In the genomic region with DNA sequence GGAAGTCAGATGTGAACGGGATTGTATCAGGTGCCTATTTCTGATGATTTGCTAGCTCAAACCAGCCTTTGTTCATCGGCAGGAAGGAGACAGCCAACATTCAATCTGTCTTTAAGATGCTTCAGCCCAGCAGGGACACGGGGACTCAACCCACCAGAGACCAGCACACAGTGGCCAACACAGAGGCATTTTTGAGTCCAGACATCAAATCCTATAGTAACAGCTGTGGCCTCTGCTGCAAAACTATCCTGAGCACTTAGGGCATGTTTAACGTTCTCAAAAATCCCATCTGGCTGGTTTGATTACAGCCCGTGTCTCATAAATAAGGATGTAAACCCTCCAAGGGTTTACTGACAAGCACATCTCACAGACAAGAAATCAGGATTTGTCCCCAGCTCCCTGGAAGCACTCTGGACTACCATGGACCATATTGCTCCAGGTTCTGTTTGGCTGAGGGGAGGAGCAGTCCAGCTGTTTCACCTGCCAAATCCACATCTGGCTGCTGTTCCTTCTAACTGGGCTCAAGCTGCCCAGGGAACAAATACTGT, we compare ENCODE assay signal across 9 mouse cellular contexts.
DNase-seq lines count a peak whose midpoint lies in the region; ATAC-seq lines count a peak whose summit lies in the region.
"Had no signal": no experiment of that assay in that cellular context is flagged by ENCODE, and none has a peak within 500 bp of the region (broad histone marks: within the 10 kb centered on the region; RNA-seq: fewer than 3 reads in every experiment).

No protein-coding gene starts in this region.

- H3K9ac ChIP-seq in heart, embryonic 14.5 days (ENCODE audit: low read length) = 0 out of 2 replicates have a peak overlapping the region, but pooled peaks have one; percentile 11
- no peak overlapping the region for H3K9ac ChIP-seq in heart, embryonic 11.5 days (ENCODE audit: low read depth, low read length)
- no peak overlapping the region for H3K9ac ChIP-seq in hindbrain, embryonic 12.5 days
- H3K9ac ChIP-seq in midbrain, embryonic 14.5 days (replicated peaks; ENCODE audit: low read length) = no peak overlapping the region

- no peak overlapping the region for H3K4me3 ChIP-seq in heart, embryonic 14.5 days (ENCODE audit: control insufficient read depth in 1 of 2, insufficient read depth in 1 of 2, low read depth in 1 of 2, low read length in 2 of 2)
- H3K4me3 ChIP-seq in heart, embryonic 11.5 days (ENCODE audit: low read depth, low read length) = no peak overlapping the region
- no peak overlapping the region for H3K4me3 ChIP-seq in hindbrain, embryonic 12.5 days
- no peak overlapping the region for H3K4me3 ChIP-seq in midbrain, embryonic 14.5 days (replicated peaks; ENCODE audit: low read depth, low read length)

- 74% methylated on average over 5 of the region's 5 CpGs for WGBS in heart, embryonic 14.5 days
- 75% methylated on average over 5 of the region's 5 CpGs for WGBS in heart, embryonic 11.5 days (ENCODE audit: insufficient replicate concordance)
- 43% methylated on average over 5 of the region's 5 CpGs for WGBS in hindbrain, embryonic 12.5 days
- WGBS in midbrain, embryonic 14.5 days = 34% methylated on average over 5 of the region's 5 CpGs

- no peak overlapping the region for H3K27ac ChIP-seq in heart, embryonic 14.5 days (replicated peaks in 1 of 2; ENCODE audit: control insufficient read depth in 1 of 2, insufficient read depth in 1 of 2, low read depth in 2 of 2, low read length in 2 of 2)
- no peak overlapping the region for H3K27ac ChIP-seq in heart, embryonic 11.5 days (ENCODE audit: low read depth, low read length)
- H3K27ac ChIP-seq in hindbrain, embryonic 12.5 days = peak overlapping the region; percentile 68
- H3K27ac ChIP-seq in midbrain, embryonic 14.5 days (replicated peaks; ENCODE audit: low read depth, low read length) = peak overlapping the region; percentile 27

- no peaks in the 10 kb centered on the region for H3K27me3 ChIP-seq in heart, embryonic 14.5 days (ENCODE audit: control insufficient read depth, insufficient read depth, low read length)
- no peaks in the 10 kb centered on the region for H3K27me3 ChIP-seq in heart, embryonic 11.5 days (ENCODE audit: control insufficient read depth, insufficient read depth, low read length)
- H3K27me3 ChIP-seq in hindbrain, embryonic 12.5 days = no peaks in the 10 kb centered on the region
- no peaks in the 10 kb centered on the region for H3K27me3 ChIP-seq in midbrain, embryonic 14.5 days (ENCODE audit: control insufficient read depth, insufficient read depth, low read length)

- peak overlapping the region; percentile 40; the same call in 1 of the 2 replicates for H3K4me2 ChIP-seq in heart, embryonic 14.5 days (ENCODE audit: low read length)
- H3K4me2 ChIP-seq in heart, embryonic 11.5 days = no peak overlapping the region
- H3K4me2 ChIP-seq in hindbrain, embryonic 12.5 days (replicated peaks) = no peak overlapping the region
- H3K4me2 ChIP-seq in midbrain, embryonic 14.5 days (ENCODE audit: low read length) = peak overlapping the region; percentile 25; the same call in 1 of the 2 replicates

- H3K9me3 ChIP-seq in heart, embryonic 14.5 days (ENCODE audit: control insufficient read depth, low read length) = no peaks in the 10 kb centered on the region
- no peaks in the 10 kb centered on the region for H3K9me3 ChIP-seq in heart, embryonic 11.5 days (replicated peaks; ENCODE audit: control insufficient read depth, low read length)
- no peaks in the 10 kb centered on the region; the same call in 1 of the 2 replicates for H3K9me3 ChIP-seq in hindbrain, embryonic 12.5 days (replicated peaks)
- H3K9me3 ChIP-seq in midbrain, embryonic 14.5 days (ENCODE audit: control insufficient read depth, low read length) = no peaks in the 10 kb centered on the region

- no peak for ATAC-seq in heart, embryonic 14.5 days (ENCODE audit: insufficient number of reproducible peaks, insufficient read depth, low FRiP score, low read depth)
- no peak for ATAC-seq in heart, embryonic 11.5 days (replicated peaks; ENCODE audit: insufficient number of reproducible peaks, low FRiP score, low TSS enrichment)
- ATAC-seq in hindbrain, embryonic 12.5 days (ENCODE audit: low FRiP score) = peak; percentile 69
- ATAC-seq in midbrain, embryonic 14.5 days (ENCODE audit: low FRiP score, low TSS enrichment) = peak; percentile 47; the same call in 1 of the 2 replicates
- ATAC-seq: activated CD4-positive, CD25-positive, alpha-beta regulatory T cell, adult 4 months had no signal

- no peaks in the 10 kb centered on the region for H3K36me3 ChIP-seq in heart, embryonic 14.5 days (ENCODE audit: control insufficient read depth, insufficient read depth, low read length)
- H3K36me3 ChIP-seq in heart, embryonic 11.5 days (ENCODE audit: control insufficient read depth, insufficient read depth, low read length) = no peaks in the 10 kb centered on the region
- no peaks in the 10 kb centered on the region for H3K36me3 ChIP-seq in hindbrain, embryonic 12.5 days
- no peaks in the 10 kb centered on the region for H3K36me3 ChIP-seq in midbrain, embryonic 14.5 days (ENCODE audit: control insufficient read depth, insufficient read depth, low read length)

- H3K4me1 ChIP-seq in heart, embryonic 14.5 days (ENCODE audit: control insufficient read depth in 2 of 2, insufficient read depth in 2 of 2, low read length in 2 of 2) = peaks cover 22 to 37% of the 10 kb centered on the region in 2 experiments
- peaks cover 17% of the 10 kb centered on the region for H3K4me1 ChIP-seq in heart, embryonic 11.5 days (ENCODE audit: control insufficient read depth, insufficient read depth, low read length)
- H3K4me1 ChIP-seq in hindbrain, embryonic 12.5 days = peaks cover 20% of the 10 kb centered on the region
- H3K4me1 ChIP-seq in midbrain, embryonic 14.5 days (ENCODE audit: control insufficient read depth, insufficient read depth, low read length) = peaks cover 9% of the 10 kb centered on the region

- DNase-seq in MN1 (ENCODE audit: low spot score) = peak; percentile 43
- no peak for DNase-seq in midbrain, embryonic 14.5 days
- DNase-seq in adrenal gland, adult 8-10 months = no peak
- DNase-seq in frontal cortex, postnatal 14 days (ENCODE audit: low spot score in 2 of 2) = no peak
- no peak for DNase-seq in thymus, postnatal 0 days (ENCODE audit: low spot score)

Comparison
In these comparisons a context has a peak if more than half of its experiments do, and no peak if none do; other contexts are left out.
1. H3K4me2 ChIP-seq: peak in heart, embryonic 14.5 days (single experiment) and midbrain, embryonic 14.5 days (single experiment); none in heart, embryonic 11.5 days (single experiment) and hindbrain, embryonic 12.5 days (single experiment).
2. ATAC-seq: peak in hindbrain, embryonic 12.5 days (single experiment) and midbrain, embryonic 14.5 days (single experiment); none in heart, embryonic 14.5 days (single experiment) and heart, embryonic 11.5 days (single experiment).
3. H3K27ac ChIP-seq: peak in hindbrain, embryonic 12.5 days (single experiment) and midbrain, embryonic 14.5 days (single experiment); none in heart, embryonic 14.5 days (0 of 2) and heart, embryonic 11.5 days (single experiment).